Mouse (Mus musculus) heart, postnatal 4 days (tissue): ENCODE results near the gene Etd. TPM values are rescaled to one million over a fixed set of nuclear protein-coding genes. Genes with fewer than 3 reads are reported as not detected.
"Not testable (repeated sequence)": the region's sequence is repeated elsewhere in the genome, so short reads cannot be mapped to it uniquely, and the experiment has no call there.

Experiments
- DNase-seq: peaks from one replicate; pipeline ENCODE4 v3.0.0; 2021
- total RNA-seq, 2 experiments: library from RNA; stranded (reverse); gene quantifications; 2 replicates each; pipeline ENCODE4 v1.2.3; 2021

Gene Etd
- not detected for total RNA-seq

DNA sequence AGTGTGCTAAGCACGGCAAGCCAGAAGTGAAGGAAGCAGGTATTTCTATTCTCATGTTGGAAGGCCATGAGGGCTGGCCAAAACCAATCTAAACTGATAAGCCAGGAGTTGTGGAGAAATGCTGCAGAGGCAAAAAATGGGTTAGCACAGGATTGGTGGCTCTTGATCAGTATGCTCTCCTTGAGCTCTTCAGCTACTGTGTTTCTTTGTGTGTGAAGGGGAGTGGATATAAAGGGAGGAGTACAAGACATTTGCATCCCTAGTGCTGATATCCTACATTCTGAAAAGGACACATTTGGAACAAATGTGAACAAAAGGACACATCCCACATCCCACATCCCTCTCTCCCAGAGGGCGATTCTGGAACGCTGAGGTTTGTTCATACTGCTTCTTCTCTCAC, at the start of gene Etd:
TSS of gene Etd (plus strand) at position 301 of the 400 bp plus-strand sequence.
- DNase-seq, result no peak

DNA sequence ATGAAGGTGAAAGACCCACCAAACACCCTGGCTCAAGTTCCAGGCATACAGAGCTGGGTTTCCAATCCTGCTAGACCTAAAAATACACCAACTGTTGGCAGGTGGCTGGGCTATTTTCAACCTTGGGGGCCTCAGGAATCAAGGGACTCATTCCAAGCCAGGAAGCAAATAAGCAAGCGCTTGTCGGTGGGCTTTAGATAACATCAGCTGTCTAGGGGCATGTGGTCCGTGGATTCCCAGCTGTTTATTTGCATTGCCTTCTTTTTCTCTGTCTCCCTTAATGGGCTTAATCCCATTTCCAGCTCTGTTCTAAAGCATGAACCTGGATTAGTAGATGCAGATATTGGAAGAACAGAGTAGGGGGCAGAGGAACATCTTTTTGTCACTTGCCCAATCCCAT, 48.4 kb upstream of the Etd start:
- DNase-seq, result peak; percentile 26

DNA sequence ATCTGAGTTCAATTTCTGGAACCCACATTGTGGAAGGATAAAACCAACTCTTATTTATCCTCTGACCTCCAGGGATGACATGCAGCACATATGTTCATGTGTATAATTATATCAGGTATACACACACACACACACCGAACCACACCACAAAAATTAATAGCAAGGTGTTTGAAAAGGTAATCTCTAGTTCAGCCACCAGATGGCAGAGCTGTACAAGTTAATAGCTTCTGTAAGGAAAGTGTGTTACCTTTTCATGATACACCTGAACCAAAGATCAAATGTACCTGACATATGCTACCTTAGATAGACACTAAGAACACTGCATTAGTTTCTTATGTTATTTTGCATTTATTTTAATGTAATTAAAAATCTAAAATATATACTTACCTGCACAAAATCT, 1.8 kb upstream of the Etd start:
- peak; percentile 13 for DNase-seq

DNA sequence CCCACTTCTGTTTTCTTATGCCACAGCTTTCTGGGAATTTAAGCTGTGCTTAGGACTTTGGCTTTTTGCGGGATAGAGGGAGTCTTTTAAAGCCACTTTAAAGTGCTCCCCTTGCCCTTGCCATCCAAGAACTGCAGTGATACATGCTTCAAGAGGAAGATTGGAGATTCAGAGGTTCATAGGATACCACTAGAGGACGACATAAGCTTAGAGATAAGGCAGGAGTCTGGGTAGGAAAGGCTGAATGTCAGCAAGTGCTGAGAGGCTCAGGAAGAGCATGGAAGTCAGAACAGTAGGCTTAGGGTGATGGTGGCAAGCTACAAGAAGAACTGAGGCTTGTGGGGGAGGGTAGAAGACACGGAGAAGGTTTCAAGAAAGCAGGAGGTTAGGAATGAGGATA, 24.9 kb downstream of the Etd start:
- no peak for DNase-seq

DNA sequence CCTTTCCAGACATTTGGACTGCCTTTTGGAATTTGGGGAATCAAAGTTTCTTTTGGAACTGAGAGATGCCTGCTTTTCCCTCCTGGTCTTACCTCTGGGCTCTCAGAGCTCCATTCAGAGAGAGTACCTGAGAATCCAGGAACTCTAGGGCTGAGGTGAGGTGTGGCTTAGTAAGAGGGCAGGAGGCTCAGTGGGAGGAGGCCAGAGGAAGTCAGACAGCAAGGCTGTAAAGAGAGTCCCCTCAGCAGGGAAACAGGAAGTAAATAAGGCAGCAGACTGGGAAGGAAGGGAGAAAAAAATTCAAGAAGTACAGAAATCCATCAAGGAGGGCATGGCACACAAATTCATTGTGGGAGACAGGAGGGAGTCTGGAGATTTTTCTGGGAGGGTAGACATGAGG, 29.5 kb downstream of the Etd start:
- not testable (repeated sequence) for DNase-seq

Other genes with a start within 250 kb of the Etd start
- 1 to 10 TPM in 1 of 2 experiments, under 1 TPM in 1; 0.69 to 1.0 TPM for gene Plac1, start 194.8 kb upstream of the Etd start, total RNA-seq
- 10 to 100 TPM; 16.6 to 17.3 TPM for gene Fam122b, start 165.1 kb upstream of the Etd start, total RNA-seq
- gene Fam122c, start 161.5 kb upstream of the Etd start, total RNA-seq, result not detected
- gene Mospd1, start 64.4 kb upstream of the Etd start, total RNA-seq, result 10 to 100 TPM; 34.9 to 38.8 TPM
- 10 to 100 TPM; 28.5 to 32.2 TPM for gene Rtl8c, start 173.1 kb downstream of the Etd start, total RNA-seq
- gene Gm14597, start 174.1 kb downstream of the Etd start, total RNA-seq, result not detected
- 100 to 1,000 TPM; 203 to 228 TPM for gene Rtl8a, start 208.8 kb downstream of the Etd start, total RNA-seq
- gene Rtl8b, start 235.5 kb downstream of the Etd start, total RNA-seq, result 100 to 1,000 TPM; 131 to 154 TPM